Mouse (Mus musculus) kidney, postnatal 0 days (tissue): ENCODE measurements around the gene Lrch1. TPM values are rescaled to one million over a fixed set of nuclear protein-coding genes. Genes with fewer than 3 reads are reported as not detected.

Experiments
- ATAC-seq: fragments of 200-750 bp; cut with Nextera tagmentation; replicated peaks from 2 replicates; pipeline ENCODE4 v1.8.0; 2017; ENCODE audit warnings: low read depth, moderate number of reproducible peaks, moderate TSS enrichment, moderate library complexity; ENCODE audit not compliant: low FRiP score
- DNase-seq: peaks from one replicate; pipeline ENCODE4 v3.0.0-alpha.2; 2016; ENCODE audit warnings: low spot score
- H3K27ac ChIP-seq: fragments of 300-500 bp; sonication (generic); 2 replicates; pipeline ENCODE4 v1.5.1; 2014; ENCODE audit warnings: mild to moderate bottlenecking
- H3K27me3 ChIP-seq: fragments of 300-500 bp; sonication (generic); 2 replicates; pipeline ENCODE4 v1.6.1; 2014; ENCODE audit warnings: low read length, mixed read lengths; ENCODE audit not compliant: insufficient read depth
- H3K36me3 ChIP-seq: fragments of 300-500 bp; sonication (generic); 2 replicates; pipeline ENCODE4 v1.6.1; 2014; ENCODE audit warnings: low read length, mixed read lengths; ENCODE audit not compliant: insufficient read depth
- H3K4me1 ChIP-seq: fragments of 300-500 bp; sonication (generic); replicated peaks from 2 replicates; pipeline ENCODE4 v1.6.1; 2014; ENCODE audit warnings: antibody characterized with exemption, low read length, mixed read lengths; ENCODE audit not compliant: insufficient read depth
- H3K4me2 ChIP-seq: fragments of 300-500 bp; sonication (generic); 2 replicates; pipeline ENCODE4 v1.6.1; 2014; ENCODE audit warnings: mild to moderate bottlenecking, low read length, moderate library complexity, mixed read lengths
- H3K4me3 ChIP-seq: fragments of 300-500 bp; sonication (generic); replicated peaks from 2 replicates; pipeline ENCODE4 v1.5.1; 2014; ENCODE audit warnings: low read depth, low read length
- H3K9ac ChIP-seq: fragments of 300-500 bp; sonication (generic); 2 replicates; pipeline ENCODE4 v1.6.1; 2014; ENCODE audit warnings: low read depth, low read length
- H3K9me3 ChIP-seq: fragments of 300-500 bp; sonication (generic); replicated peaks from 2 replicates; pipeline ENCODE4 v1.6.1; 2016; ENCODE audit warnings: low read length, inconsistent platforms, mixed read lengths
- CTCF ChIP-seq: IDR thresholded peaks from 2 replicates; pipeline ENCODE4 v1.5.1; 2016; ENCODE audit warnings: antibody characterized with exemption, low read depth, mild to moderate bottlenecking, moderate library complexity
- WGBS: fragments of 180-500 bp; shearing (Covaris S2); extraction: QIAGEN DNeasy Blood & Tissue Kit; methylation state at CpG from one replicate; pipeline ENCODE4 v1.1.7; 2014; 5-methylcytosine and 5-hydroxymethylcytosine counted together
- polyA plus RNA-seq: library from polyadenylated mRNA; unstranded; fragments of >200 nt; fragmentation: Nextera tagmentation; extraction: Ambion mirVana; gene quantifications from 2 replicates; pipeline ENCODE4 v1.2.1, GENCODE M21; 2015

Gene Lrch1
- polyA plus RNA-seq, 1 experiment from 2014 or later: 16.3 TPM

DNA sequence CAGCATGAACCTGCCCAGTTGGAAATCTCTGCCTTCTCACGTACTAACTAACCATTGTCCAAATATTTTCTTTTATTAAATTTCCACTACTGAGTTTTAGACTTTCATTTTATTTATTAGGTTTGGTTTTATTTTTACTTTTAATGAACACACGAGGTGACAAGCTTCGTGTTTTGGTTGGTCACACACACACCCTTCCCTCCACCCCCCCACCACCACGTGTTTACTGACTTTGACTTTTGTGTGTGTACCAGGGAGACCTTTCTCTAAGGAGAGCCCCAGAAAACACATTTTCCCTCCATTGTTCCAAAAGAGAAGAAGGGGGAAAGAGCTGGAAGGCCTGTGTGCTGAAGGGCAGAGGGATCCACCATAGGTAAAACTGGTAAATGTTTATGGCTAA, 38.0 kb upstream of the Lrch1 start:
- Histone ChIP-seq H3K27ac (no peak overlapping the region), H3K4me3 (no peak overlapping the region), H3K27me3 (no peaks in the 10 kb centered on the region), H3K4me1 (no peaks in the 10 kb centered on the region), H3K9me3 (no peaks in the 10 kb centered on the region), H3K4me2 (no peak overlapping the region), H3K9ac (no peak overlapping the region), H3K36me3 (no peaks in the 10 kb centered on the region)
- DNase-seq (no peak), ATAC-seq (no peak)
- TF ChIP-seq CTCF: no peak
- WGBS: 51% methylated on average over 4 of the region's 4 CpGs

DNA sequence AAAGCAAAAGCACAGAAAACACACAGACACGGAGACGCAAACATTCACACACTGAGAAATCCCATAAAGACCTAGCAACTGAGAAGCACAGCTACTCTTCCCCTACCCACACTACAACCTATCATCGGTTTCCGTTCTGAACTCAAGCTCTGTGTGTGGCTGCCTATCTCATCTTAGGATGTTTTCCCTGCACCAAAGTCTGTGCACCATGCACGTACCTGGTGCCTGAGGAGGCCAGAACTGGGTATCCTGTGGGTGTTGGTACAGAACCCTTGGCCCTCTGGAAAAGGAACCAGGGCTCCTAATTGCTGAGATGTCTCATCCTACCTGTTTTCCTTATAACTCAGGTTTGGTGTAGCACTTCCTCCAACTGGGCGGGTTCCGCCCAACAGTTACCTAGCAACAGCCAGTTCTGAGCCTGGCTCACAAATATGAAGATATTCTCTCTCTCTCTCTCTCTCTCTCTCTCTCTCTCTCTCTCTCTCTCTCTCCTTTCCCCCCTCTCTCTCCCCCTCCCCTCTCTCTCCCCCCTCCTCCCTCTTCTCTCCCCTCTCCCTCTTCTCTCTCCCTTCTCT, 37.2 kb upstream of the Lrch1 start:
- Histone ChIP-seq H3K27ac (no peak overlapping the region), H3K4me2 (no peak overlapping the region), H3K36me3 (no peaks in the 10 kb centered on the region), H3K4me1 (no peaks in the 10 kb centered on the region), H3K9ac (no peak overlapping the region), H3K4me3 (no peak overlapping the region), H3K27me3 (no peaks in the 10 kb centered on the region), H3K9me3 (no peaks in the 10 kb centered on the region)
- TF ChIP-seq CTCF: no peak
- 87% methylated on average over 7 of the region's 7 CpGs for WGBS
- ATAC-seq (no peak), DNase-seq (no peak)

DNA sequence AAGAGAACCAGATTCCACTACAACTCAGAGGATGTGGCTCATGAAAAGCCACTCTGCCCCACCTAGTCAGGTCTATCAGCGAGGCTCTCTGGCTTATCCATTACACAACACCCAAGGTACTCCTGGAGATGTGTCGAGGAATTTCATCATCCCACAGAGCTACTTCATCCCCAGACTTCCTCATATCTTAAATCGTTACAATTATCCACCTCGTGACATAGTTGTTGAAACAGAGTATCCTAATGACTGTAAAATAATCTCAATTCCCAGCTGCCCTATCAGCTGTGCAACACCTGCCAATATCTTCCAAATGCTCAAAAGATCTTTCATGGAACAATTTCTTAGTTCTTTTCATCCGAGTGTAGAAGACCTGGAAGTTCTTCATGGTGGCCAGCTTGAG, 35.4 kb upstream of the Lrch1 start:
- H3K36me3 ChIP-seq: no peaks in the 10 kb centered on the region
- no peak for ATAC-seq
- no peak for TF ChIP-seq CTCF
- H3K4me3 ChIP-seq: no peak overlapping the region
- no peak overlapping the region for H3K27ac ChIP-seq
- H3K4me2 ChIP-seq: no peak overlapping the region
- WGBS: 79% methylated on average over 5 of the region's 5 CpGs
- H3K9me3 ChIP-seq: no peaks in the 10 kb centered on the region
- DNase-seq: no peak
- no peak overlapping the region for H3K9ac ChIP-seq
- H3K27me3 ChIP-seq: no peaks in the 10 kb centered on the region
- H3K4me1 ChIP-seq: no peaks in the 10 kb centered on the region

GRCm38 (mm10) chr14:74981016-74981415, 33.3 kb upstream of the Lrch1 start:
- Histone ChIP-seq H3K27me3 (no peaks in the 10 kb centered on the region), H3K4me2 (no peak overlapping the region), H3K27ac (no peak overlapping the region), H3K4me3 (no peak overlapping the region), H3K4me1 (no peaks in the 10 kb centered on the region), H3K9me3 (no peaks in the 10 kb centered on the region), H3K36me3 (no peaks in the 10 kb centered on the region), H3K9ac (no peak overlapping the region)
- ATAC-seq (no peak), DNase-seq (no peak)
- 57% methylated on average over 3 of the region's 3 CpGs for WGBS
- TF ChIP-seq CTCF: no peak

DNA sequence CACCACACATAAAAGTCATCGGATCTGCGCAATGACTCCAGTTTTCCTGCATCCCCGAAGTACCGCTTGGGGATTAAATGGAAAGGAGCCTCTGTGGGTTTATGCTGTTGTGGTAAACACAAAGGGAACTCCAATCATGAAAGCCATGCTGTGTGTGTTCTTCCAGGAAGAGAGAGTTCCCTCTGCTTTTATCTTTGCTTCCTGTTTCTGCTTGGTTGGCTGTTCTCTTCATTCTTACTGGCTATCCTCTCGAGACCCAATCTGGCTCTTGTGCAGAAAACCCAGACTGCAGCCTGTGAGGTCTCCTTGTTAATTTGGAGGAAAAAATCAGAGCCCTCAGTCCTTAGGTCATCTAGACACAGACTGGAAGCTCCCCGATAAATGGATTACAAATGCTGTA, 29.3 kb upstream of the Lrch1 start:
- TF ChIP-seq CTCF: no peak
- Histone ChIP-seq H3K9me3 (no peaks in the 10 kb centered on the region), H3K27ac (no peak overlapping the region), H3K4me3 (no peak overlapping the region), H3K27me3 (no peaks in the 10 kb centered on the region), H3K36me3 (no peaks in the 10 kb centered on the region), H3K4me2 (no peak overlapping the region), H3K4me1 (0 out of 2 replicates have a peak, but pooled peaks cover 6% of the 10 kb centered on the region), H3K9ac (no peak overlapping the region)
- 76% methylated on average over 6 of the region's 6 CpGs for WGBS
- ATAC-seq: no peak
- DNase-seq: no peak

DNA sequence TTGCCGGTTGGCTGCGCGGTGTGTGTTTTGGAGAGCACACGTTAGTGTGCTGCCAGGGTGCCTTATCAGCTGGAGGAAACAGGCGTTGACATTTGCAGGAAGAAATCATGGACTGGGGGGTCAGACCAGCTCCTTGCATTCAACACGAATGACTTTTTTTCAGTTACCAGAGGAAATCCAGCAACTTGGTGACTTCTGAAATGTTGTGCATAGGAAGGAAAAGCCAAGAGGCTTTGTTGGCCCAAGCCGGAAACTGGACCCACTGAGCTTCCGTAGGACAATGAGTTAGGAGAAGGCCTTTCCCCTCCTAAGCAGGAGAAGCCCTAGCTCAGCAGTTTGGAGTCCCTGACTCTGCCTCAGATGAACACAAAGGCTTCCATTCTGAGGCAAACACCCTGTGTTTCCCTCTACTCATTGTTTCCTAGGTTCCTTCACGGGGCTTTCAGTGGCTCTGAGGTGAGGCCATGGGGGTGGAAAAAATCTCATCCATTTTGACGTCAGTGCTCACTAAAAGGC, 26.5 kb upstream of the Lrch1 start:
- ATAC-seq (no peak), DNase-seq (peak; percentile 65)
- Histone ChIP-seq H3K36me3 (no peaks in the 10 kb centered on the region), H3K4me2 (no peak overlapping the region), H3K9ac (no peak overlapping the region), H3K27ac (peak overlapping the region; percentile 69), H3K4me1 (0 out of 2 replicates have a peak, but pooled peaks cover 6% of the 10 kb centered on the region), H3K27me3 (no peaks in the 10 kb centered on the region), H3K4me3 (no peak overlapping the region), H3K9me3 (no peaks in the 10 kb centered on the region)
- no peak for TF ChIP-seq CTCF
- 58% methylated on average over 10 of the region's 10 CpGs for WGBS

GRCm38 (mm10) chr14:74972687-74973086, 25.0 kb upstream of the Lrch1 start:
- Histone ChIP-seq H3K27ac (no peak overlapping the region; the same call in 1 of the 2 replicates), H3K4me3 (no peak overlapping the region), H3K9me3 (no peaks in the 10 kb centered on the region), H3K9ac (no peak overlapping the region), H3K27me3 (no peaks in the 10 kb centered on the region), H3K36me3 (no peaks in the 10 kb centered on the region), H3K4me1 (0 out of 2 replicates have a peak, but pooled peaks cover 6% of the 10 kb centered on the region), H3K4me2 (no peak overlapping the region)
- 83% methylated on average over 5 of the region's 5 CpGs for whole genome bisulfite sequencing
- TF ChIP-seq CTCF: no peak
- ATAC-seq (no peak), DNase-seq (no peak)
